Mouse (Mus musculus) hindbrain, embryonic 15.5 days (tissue): ENCODE results near the gene Zc3h18. TPM values are rescaled to one million over a fixed set of nuclear protein-coding genes. Genes with fewer than 3 reads are reported as not detected.

Experiments
- ATAC-seq: fragments of 200-750 bp; cut with Nextera tagmentation; 2 replicates; pipeline ENCODE4 v1.8.0; 2017; ENCODE audit warnings: low read depth, moderate number of reproducible peaks, moderate TSS enrichment; ENCODE audit not compliant: low FRiP score
- H3K27ac ChIP-seq: fragments of 300-500 bp; sonication (generic); replicated peaks from 2 replicates; pipeline ENCODE4 v1.5.1; 2015; ENCODE audit warnings: mild to moderate bottlenecking, inconsistent platforms
- H3K27me3 ChIP-seq: fragments of 300-500 bp; sonication (generic); 2 replicates; pipeline ENCODE4 v1.6.1; 2015; ENCODE audit warnings: control low read depth, inconsistent platforms
- H3K36me3 ChIP-seq: fragments of 300-500 bp; sonication (generic); 2 replicates; pipeline ENCODE4 v1.6.1; 2015; ENCODE audit warnings: control low read depth, inconsistent platforms
- H3K4me1 ChIP-seq: fragments of 300-500 bp; sonication (generic); replicated peaks from 2 replicates; pipeline ENCODE4 v1.6.1; 2015; ENCODE audit warnings: control low read depth, inconsistent platforms
- H3K4me2 ChIP-seq: fragments of 300-500 bp; sonication (generic); 2 replicates; pipeline ENCODE4 v1.6.1; 2015; ENCODE audit warnings: moderate library complexity, mild to moderate bottlenecking, inconsistent platforms
- H3K4me3 ChIP-seq: fragments of 300-500 bp; sonication (generic); 2 replicates; pipeline ENCODE4 v1.5.1; 2015; ENCODE audit warnings: mild to moderate bottlenecking, inconsistent platforms
- H3K9ac ChIP-seq: fragments of 300-500 bp; sonication (generic); 2 replicates; pipeline ENCODE4 v1.6.1; 2015; ENCODE audit warnings: inconsistent platforms
- H3K9me3 ChIP-seq: fragments of 300-500 bp; sonication (generic); 2 replicates; pipeline ENCODE4 v1.6.1; 2016; ENCODE audit warnings: control low read depth, inconsistent platforms
- WGBS: fragments of 180-500 bp; shearing (Covaris S2); methylation state at CpG from one replicate; pipeline ENCODE4 v1.1.7; 2015; 5-methylcytosine and 5-hydroxymethylcytosine counted together
- polyA plus RNA-seq: library from polyadenylated mRNA; unstranded; fragments of >200 nt; fragmentation: Nextera tagmentation; extraction: Ambion mirVana; gene quantifications from 2 replicates; pipeline ENCODE4 v1.2.1, GENCODE M21; 2015

Zc3h18 gene
- polyA plus RNA-seq, 1 experiment from 2014 or later, result 38.1 TPM

DNA sequence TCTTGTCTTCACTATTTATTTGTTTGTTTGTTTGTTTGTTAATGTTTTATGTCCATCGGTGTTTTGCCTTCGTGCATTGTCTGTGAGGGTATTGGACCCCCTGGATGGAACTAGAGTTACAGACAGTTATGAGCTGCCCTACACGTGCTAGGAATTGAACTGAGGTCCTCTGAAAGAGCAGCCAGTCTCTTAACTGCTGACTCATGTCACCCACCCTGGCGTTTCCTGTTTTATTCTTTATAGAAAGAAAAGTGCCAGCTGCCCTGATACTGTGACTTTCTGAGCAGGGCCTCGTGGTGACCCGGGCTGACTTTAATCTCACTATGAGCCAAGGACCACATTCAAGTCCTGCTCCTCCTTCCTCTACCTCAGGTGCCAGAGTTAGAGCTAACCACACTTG, 39.1 kb downstream of the Zc3h18 start:
- H3K36me3 ChIP-seq, result peaks cover 74% of the 10 kb centered on the region
- no peaks in the 10 kb centered on the region for H3K9me3 ChIP-seq
- 93% methylated on average over 6 of the region's 6 CpGs for WGBS

DNA sequence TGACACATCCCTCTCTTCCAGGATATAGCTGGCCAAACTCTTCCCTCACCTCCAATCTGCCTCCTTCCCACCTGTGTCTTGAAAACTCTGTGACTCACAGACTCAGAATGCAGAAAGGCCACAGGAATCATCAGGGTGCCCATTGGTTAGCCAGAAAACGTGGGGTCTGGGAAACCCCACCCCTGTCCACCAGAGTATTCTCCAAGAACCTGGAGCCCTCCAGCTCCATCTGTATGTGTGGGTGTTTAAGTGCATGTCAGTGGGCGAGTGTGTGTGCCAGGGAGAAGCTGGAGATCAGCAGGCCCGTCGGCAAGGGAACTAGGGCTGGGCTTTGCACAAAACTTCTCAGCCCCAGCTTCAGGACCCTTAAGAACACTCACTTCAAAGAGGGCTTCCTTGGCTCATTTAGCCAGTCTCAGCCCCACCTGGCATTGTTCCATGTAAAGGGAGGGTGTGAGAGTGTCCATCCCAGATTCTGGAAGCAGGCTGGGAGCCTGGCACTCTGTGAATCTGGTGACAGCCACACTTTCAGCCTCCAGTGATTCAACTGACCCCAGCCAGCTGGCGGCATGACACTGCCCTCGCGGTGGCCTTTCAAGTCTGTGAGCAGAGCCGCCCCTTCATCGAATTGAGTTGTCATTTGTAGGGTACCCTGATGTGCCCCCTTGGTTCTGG, 43.6 kb downstream of the Zc3h18 start:
- Histone ChIP-seq H3K27me3 (no peaks in the 10 kb centered on the region), H3K27ac (no peak overlapping the region), H3K36me3 (peaks cover 30% of the 10 kb centered on the region), H3K4me1 (no peaks in the 10 kb centered on the region), H3K4me3 (no peak overlapping the region), H3K9ac (no peak overlapping the region), H3K4me2 (no peak overlapping the region), H3K9me3 (no peaks in the 10 kb centered on the region)
- no peak for ATAC-seq
- 64% methylated on average over 9 of the region's 9 CpGs for WGBS

More for the DNA sequence above, 39.1 kb downstream of the Zc3h18 start:
- no peak overlapping the region for H3K27ac ChIP-seq
- H3K9ac ChIP-seq, result no peak overlapping the region
- ATAC-seq, result no peak
- no peak overlapping the region for H3K4me2 ChIP-seq
- H3K4me3 ChIP-seq, result no peak overlapping the region
- H3K27me3 ChIP-seq, result no peaks in the 10 kb centered on the region
- H3K4me1 ChIP-seq, result no peaks in the 10 kb centered on the region

DNA sequence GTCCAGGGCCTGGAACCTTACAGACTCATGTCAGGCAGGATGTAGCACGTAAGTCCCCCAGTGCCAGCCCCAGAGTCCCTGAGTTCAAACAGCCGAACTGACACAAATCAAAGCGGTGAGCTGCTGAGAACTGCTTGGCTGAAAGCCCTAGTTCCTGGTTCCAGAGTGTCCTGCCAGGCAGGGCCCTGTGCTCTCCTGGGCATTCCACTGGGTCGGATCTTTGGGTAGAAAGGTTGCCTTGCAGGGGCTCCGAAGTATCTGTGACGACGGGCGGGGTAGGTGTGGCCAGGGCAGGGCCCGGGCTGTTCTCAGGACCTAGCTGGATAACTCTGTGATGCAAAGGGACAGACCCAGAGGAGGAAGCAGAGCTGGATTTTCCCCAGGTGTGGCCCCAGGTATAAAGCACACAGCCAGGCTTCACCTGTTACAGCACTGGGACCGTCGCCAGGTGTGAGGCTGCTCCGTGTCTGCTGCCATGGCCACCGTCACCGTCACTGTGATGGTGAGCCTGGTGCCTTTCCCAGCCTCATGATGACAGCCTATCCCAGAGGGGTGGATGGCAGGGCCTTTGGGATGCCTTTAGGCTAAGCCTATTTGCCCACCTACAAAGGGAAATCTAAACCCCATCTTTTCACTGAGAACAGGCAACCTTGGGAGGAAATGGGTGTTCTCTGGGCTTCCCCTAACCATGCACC, 45.1 kb downstream of the Zc3h18 start, which contains the start of gene Il17c:
Il17c (plus strand) TSS at position 645 of the 695 bp plus-strand sequence.
- H3K27me3 ChIP-seq, result no peaks in the 10 kb centered on the region
- ATAC-seq, result no peak
- H3K4me3 ChIP-seq, result no peak within 1 kb of the TSS
- peaks cover 19% of the 10 kb centered on the region for H3K36me3 ChIP-seq
- no peaks in the 10 kb centered on the region for H3K9me3 ChIP-seq
- no peak within 1 kb of the TSS for H3K27ac ChIP-seq
- no peak within 1 kb of the TSS for H3K9ac ChIP-seq
- H3K4me2 ChIP-seq, result no peak within 1 kb of the TSS
- WGBS, result 83% methylated on average over 14 of the region's 14 CpGs
- no peaks in the 10 kb centered on the region for H3K4me1 ChIP-seq

DNA sequence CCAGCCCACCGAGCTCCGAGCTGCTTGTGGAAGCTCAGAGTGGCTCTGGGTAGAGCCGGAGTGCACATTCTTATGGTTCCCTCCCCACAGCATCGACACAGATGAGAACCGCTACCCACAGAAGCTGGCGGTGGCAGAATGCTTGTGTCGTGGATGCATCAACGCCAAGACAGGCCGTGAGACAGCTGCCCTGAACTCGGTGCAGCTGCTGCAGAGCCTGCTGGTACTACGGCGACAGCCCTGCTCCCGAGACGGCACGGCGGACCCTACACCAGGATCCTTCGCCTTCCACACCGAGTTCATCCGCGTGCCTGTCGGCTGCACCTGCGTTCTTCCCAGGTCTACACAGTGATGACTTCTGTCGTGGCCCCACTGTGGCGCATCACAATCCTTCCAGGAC, 46.8 kb downstream of the Zc3h18 start:
- Histone ChIP-seq H3K9ac (no peak overlapping the region), H3K27me3 (no peaks in the 10 kb centered on the region), H3K27ac (no peak overlapping the region), H3K36me3 (peaks cover 9% of the 10 kb centered on the region; the same call in 1 of the 2 replicates), H3K4me1 (no peaks in the 10 kb centered on the region), H3K4me2 (no peak overlapping the region), H3K9me3 (no peaks in the 10 kb centered on the region), H3K4me3 (no peak overlapping the region)
- no peak for ATAC-seq
- WGBS, result 85% methylated on average over 24 of the region's 24 CpGs

DNA sequence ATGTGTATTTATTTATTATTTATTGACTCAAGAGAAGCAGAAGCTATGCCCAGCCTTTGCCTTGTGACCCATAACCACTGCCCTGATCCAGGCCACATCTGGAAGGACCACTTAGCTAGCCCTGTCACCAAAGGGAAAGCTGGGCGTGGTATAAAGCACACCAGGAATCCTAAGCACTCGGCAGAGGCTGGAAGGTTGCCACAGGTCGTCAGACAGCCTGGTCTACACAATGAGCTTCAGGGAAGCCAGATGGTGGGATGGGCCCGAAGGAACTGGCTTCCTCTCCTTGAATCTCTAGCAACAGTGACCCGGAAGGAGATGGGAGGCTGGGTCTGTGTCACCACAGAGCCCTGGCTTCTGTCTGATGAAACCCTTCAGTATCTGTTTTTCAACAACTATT, 47.2 kb downstream of the Zc3h18 start:
- Histone ChIP-seq H3K9ac (no peak overlapping the region), H3K27ac (no peak overlapping the region), H3K36me3 (peaks cover 4% of the 10 kb centered on the region; the same call in 1 of the 2 replicates), H3K9me3 (no peaks in the 10 kb centered on the region), H3K4me3 (no peak overlapping the region), H3K4me1 (no peaks in the 10 kb centered on the region), H3K27me3 (no peaks in the 10 kb centered on the region), H3K4me2 (no peak overlapping the region)
- ATAC-seq, result no peak
- WGBS, result 60% methylated on average over 5 of the region's 5 CpGs

DNA sequence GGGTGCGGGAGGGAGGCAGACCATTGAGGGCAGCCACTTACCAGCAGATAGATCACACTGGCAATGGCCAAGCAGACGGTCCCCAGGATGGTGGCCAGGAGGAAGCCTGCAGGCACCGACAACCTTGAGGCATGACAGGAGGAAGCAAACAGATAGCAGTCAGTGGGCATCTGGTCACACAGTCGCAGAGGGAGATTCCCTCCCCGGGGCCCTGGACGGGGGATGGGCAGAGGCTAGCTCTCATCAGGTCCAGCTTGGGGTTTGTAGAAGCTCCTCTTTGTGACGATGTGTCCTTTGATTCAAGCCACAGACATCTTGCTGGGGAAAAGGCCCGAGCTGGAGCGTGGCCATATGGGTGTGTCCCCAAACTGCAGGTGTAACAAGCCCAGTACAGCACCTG, 49.7 kb downstream of the Zc3h18 start:
- no peak for ATAC-seq
- H3K9ac ChIP-seq, result no peak overlapping the region
- WGBS, result 85% methylated on average over 9 of the region's 9 CpGs
- H3K27ac ChIP-seq, result no peak overlapping the region
- no peaks in the 10 kb centered on the region for H3K9me3 ChIP-seq
- H3K27me3 ChIP-seq, result no peaks in the 10 kb centered on the region
- H3K4me1 ChIP-seq, result no peaks in the 10 kb centered on the region
- H3K4me3 ChIP-seq, result no peak overlapping the region
- no peaks in the 10 kb centered on the region for H3K36me3 ChIP-seq
- H3K4me2 ChIP-seq, result no peak overlapping the region

DNA sequence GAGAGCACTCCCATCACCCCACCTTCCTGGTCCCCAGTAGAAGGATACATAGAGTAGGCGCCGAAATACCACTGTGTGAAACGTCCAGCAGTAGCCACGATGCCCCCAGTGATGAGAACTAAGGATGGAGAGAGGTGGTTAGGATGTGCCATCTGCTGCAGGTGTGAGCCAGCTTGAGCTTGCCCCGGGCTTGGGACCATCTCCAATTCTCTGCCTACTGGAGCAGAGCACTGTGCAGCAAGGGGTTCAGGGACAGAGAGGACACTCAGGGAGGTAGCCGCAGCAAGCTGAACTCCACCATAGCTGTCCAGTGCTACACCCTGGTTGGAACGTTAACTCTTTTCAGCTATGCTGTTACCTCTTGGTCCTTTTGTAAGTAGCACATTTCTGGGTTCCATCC, 51.2 kb downstream of the Zc3h18 start:
- no peaks in the 10 kb centered on the region for H3K9me3 ChIP-seq
- no peak overlapping the region for H3K4me2 ChIP-seq
- no peaks in the 10 kb centered on the region for H3K36me3 ChIP-seq
- no peak overlapping the region for H3K9ac ChIP-seq
- H3K27ac ChIP-seq, result no peak overlapping the region
- H3K4me3 ChIP-seq, result no peak overlapping the region
- ATAC-seq, result no peak
- peaks cover 8% of the 10 kb centered on the region for H3K4me1 ChIP-seq
- H3K27me3 ChIP-seq, result no peaks in the 10 kb centered on the region
- 82% methylated on average over 7 of the region's 7 CpGs for WGBS

DNA sequence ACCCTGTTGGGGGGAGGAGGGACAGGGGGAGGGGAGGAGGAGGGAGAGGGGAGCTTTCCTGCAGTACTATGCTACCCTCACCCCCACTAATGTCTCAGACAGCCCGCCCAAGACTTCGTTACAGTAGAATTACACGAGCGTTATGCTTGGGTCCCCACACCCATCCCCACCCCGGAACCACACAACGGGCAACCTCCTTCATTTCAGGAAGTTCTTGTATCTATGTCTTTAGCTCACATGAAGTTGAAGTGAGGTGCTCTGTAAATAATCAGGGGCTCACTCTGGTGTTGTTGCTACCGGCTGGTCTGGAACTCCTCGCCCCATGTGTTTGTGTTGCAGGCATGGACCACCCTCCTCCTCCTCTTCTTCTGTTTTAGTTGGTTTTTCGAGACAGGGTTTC, 51.8 kb downstream of the Zc3h18 start:
- Histone ChIP-seq H3K4me1 (peaks cover 13% of the 10 kb centered on the region), H3K4me2 (no peak overlapping the region), H3K27me3 (0 out of 2 replicates have a peak, but pooled peaks cover 2% of the 10 kb centered on the region), H3K4me3 (no peak overlapping the region), H3K36me3 (0 out of 2 replicates have a peak, but pooled peaks cover under 1% of the 10 kb centered on the region), H3K27ac (no peak overlapping the region), H3K9me3 (no peaks in the 10 kb centered on the region), H3K9ac (no peak overlapping the region)
- 92% methylated on average over 9 of the region's 9 CpGs for WGBS
- no peak for ATAC-seq

DNA sequence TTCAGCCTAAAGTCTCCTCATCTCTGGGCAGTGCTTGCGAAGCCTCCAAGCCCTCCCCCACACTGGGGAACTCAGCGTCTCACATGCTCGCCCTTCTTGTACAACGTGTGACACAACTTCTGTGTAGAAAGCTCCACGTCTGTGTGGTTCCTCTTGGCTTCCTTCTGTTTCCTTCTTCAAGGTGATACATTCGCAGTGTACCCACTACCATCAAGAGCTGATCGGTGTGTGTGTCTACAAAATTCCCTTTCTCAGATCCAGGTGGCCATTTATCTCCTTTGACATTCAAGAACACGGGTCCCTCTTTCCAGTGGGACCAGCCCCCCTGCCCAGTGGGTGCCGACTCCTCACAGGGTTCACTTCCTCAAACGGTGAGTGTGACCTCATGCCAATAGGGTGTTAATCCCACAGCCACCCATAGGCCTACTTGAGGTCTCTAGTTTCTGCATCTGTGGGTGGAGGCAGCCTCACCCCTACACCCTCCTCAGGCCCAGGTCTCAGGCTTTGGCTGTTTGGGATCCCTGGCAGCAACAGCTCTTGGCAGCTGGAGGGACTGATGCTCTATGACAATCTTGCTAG, 53.7 kb downstream of the Zc3h18 start:
- ATAC-seq, result no peak
- Histone ChIP-seq H3K27ac (no peak overlapping the region), H3K27me3 (0 out of 2 replicates have a peak, but pooled peaks cover 2% of the 10 kb centered on the region), H3K36me3 (peaks cover 16% of the 10 kb centered on the region), H3K4me2 (no peak overlapping the region), H3K9ac (no peak overlapping the region), H3K4me3 (no peak overlapping the region), H3K9me3 (no peaks in the 10 kb centered on the region), H3K4me1 (peaks cover 13% of the 10 kb centered on the region)
- WGBS, result 83% methylated on average over 10 of the region's 10 CpGs

DNA sequence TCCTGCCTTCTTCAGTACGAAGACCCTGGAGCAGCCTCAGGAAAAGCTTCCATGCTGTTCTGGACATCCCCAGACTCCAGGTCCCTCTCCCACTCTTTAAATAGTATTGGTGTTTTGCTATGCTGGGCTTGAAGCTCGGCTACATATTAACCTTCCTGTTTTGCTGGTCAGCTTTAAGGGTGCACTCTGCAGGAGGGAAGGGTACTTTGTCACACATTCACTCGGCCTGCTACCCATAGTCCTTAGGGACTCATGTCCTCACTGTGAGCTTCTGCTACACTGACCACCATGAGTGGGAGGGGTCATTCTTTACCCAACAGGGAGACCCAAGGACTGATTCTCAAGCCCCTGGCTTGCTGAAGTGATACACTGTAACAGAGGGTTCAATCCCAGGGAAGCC, 54.2 kb downstream of the Zc3h18 start:
- Histone ChIP-seq H3K27me3 (0 out of 2 replicates have a peak, but pooled peaks cover 2% of the 10 kb centered on the region), H3K27ac (no peak overlapping the region), H3K4me2 (no peak overlapping the region), H3K36me3 (peaks cover 21% of the 10 kb centered on the region), H3K4me3 (no peak overlapping the region), H3K9ac (no peak overlapping the region), H3K9me3 (no peaks in the 10 kb centered on the region), H3K4me1 (peaks cover 13% of the 10 kb centered on the region)
- ATAC-seq, result no peak
- 66% methylated on average over 3 of the region's 3 CpGs for WGBS

DNA sequence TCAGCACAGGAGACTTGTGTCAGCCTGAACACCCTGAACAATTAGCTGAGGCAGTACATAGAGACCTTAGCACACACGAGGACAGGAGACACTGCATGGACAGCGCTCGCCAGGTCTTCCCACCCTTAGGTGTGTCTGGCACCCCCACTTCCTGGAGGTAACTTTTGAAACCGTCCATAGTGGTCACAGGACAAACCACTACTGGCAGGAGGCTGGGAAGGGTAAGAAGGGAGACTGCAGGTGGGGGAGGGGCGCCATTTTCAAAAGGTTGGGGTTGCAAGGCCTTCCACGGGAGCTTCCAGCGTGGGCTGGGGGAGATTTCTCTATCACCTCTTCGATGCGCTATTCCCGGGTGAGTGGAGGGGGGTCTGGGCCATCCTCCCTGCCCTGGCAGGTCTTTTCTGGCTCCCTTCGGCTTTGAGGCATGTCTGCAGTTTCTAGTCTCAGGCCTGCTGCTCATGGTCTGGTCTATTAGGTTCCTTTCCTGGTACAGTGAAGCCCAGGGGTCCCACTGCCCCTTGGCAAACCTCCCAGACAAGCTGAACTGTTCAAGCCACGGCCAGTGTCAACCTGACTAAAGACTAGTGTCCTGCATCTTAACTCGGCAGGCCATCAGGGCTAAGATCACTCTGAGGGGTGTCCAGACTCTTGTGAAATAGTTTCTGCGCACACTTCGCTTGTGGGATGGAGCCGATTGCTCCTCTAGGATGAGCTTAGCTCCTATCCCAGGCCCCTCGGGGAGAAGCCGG, 55.5 kb downstream of the Zc3h18 start:
- Histone ChIP-seq H3K4me1 (peaks cover 13% of the 10 kb centered on the region), H3K4me3 (peak overlapping the region; percentile 29), H3K27ac (no peak overlapping the region), H3K4me2 (peak overlapping the region; percentile 58), H3K9me3 (no peaks in the 10 kb centered on the region), H3K27me3 (0 out of 2 replicates have a peak, but pooled peaks cover 2% of the 10 kb centered on the region), H3K36me3 (peaks cover 32% of the 10 kb centered on the region), H3K9ac (peak overlapping the region; percentile 32; the same call in 1 of the 2 replicates)
- no peak for ATAC-seq
- WGBS, result 39% methylated on average over 18 of the region's 18 CpGs
